Mouse (Mus musculus) lung, postnatal 0 days (tissue): Measurements from ENCODE around the gene Itgb3. TPM values are rescaled to one million over a fixed set of nuclear protein-coding genes. Genes with fewer than 3 reads are reported as not detected.

Source experiments
- ATAC-seq: fragments of 200-750 bp; cut with Nextera tagmentation; 2 replicates; pipeline ENCODE4 v1.8.0; 2017; ENCODE audit warnings: moderate library complexity
- DNase-seq: peaks from one replicate; pipeline ENCODE4 v3.0.0-alpha.2; 2016; ENCODE audit warnings: low spot score
- H3K27ac ChIP-seq: fragments of 300-500 bp; sonication (generic); 2 replicates; pipeline ENCODE4 v1.5.1; 2014; ENCODE audit warnings: antibody characterized with exemption, mild to moderate bottlenecking, low read length, mixed read lengths
- H3K27me3 ChIP-seq: fragments of 300-500 bp; sonication (generic); replicated peaks from 2 replicates; pipeline ENCODE4 v1.6.1; 2014; ENCODE audit warnings: low read length, mixed read lengths; ENCODE audit not compliant: insufficient read depth
- H3K36me3 ChIP-seq: fragments of 300-500 bp; sonication (generic); 2 replicates; pipeline ENCODE4 v1.6.1; 2014; ENCODE audit warnings: low read length, mixed read lengths; ENCODE audit not compliant: insufficient read depth
- H3K4me1 ChIP-seq: fragments of 300-500 bp; sonication (generic); 2 replicates; pipeline ENCODE4 v1.6.1; 2014; ENCODE audit warnings: antibody characterized with exemption, low read depth, low read length, mixed read lengths; ENCODE audit not compliant: insufficient read depth
- H3K4me2 ChIP-seq: fragments of 300-500 bp; sonication (generic); replicated peaks from 2 replicates; pipeline ENCODE4 v1.6.1; 2014; ENCODE audit warnings: low read depth, mild to moderate bottlenecking, low read length, moderate library complexity, mixed read lengths
- H3K4me3 ChIP-seq: fragments of 300-500 bp; sonication (generic); 2 replicates; pipeline ENCODE4 v1.5.1; 2014; ENCODE audit warnings: low read depth, low read length
- H3K9ac ChIP-seq: fragments of 300-500 bp; sonication (generic); replicated peaks from 2 replicates; pipeline ENCODE4 v1.6.1; 2014; ENCODE audit warnings: low read depth, mild to moderate bottlenecking
- H3K9me3 ChIP-seq: fragments of 300-500 bp; sonication (generic); 2 replicates; pipeline ENCODE4 v1.6.1; 2016; ENCODE audit warnings: low read length, mixed read lengths
- CTCF ChIP-seq: IDR thresholded peaks from 2 replicates; pipeline ENCODE4 v1.5.1; 2016; ENCODE audit warnings: antibody characterized with exemption, mild to moderate bottlenecking
- EP300 ChIP-seq: IDR thresholded peaks from 2 replicates; pipeline ENCODE4 v1.6.1; 2016; ENCODE audit warnings: antibody characterized with exemption, mild to moderate bottlenecking, control low read depth
- WGBS: fragments of 180-500 bp; shearing (Covaris S2); extraction: QIAGEN DNeasy Blood & Tissue Kit; methylation state at CpG from one replicate; pipeline ENCODE4 v1.1.7; 2014; 5-methylcytosine and 5-hydroxymethylcytosine counted together
- polyA plus RNA-seq: library from polyadenylated mRNA; unstranded; fragments of >200 nt; fragmentation: Nextera tagmentation; extraction: Ambion mirVana; gene quantifications from 2 replicates; pipeline ENCODE4 v1.2.1, GENCODE M21; 2015

Gene Itgb3
- polyA plus RNA-seq, 1 experiment from 2014 or later: 6.9 TPM

- ATAC-seq (no peak), DNase-seq (no peak)
- 90% methylated on average over 2 of the region's 2 CpGs for WGBS
- no peaks in the 10 kb centered on the region for H3K36me3 ChIP-seq
- TF ChIP-seq CTCF: no peak
- H3K4me3 ChIP-seq: no peak overlapping the region
- H3K4me2 ChIP-seq: no peak overlapping the region
- H3K27ac ChIP-seq: no peak overlapping the region
- H3K9me3 ChIP-seq: no peaks in the 10 kb centered on the region
- 0 out of 2 replicates have a peak, but pooled peaks cover 4% of the 10 kb centered on the region for H3K4me1 ChIP-seq
- no peak overlapping the region for H3K9ac ChIP-seq
- H3K27me3 ChIP-seq: no peaks in the 10 kb centered on the region
Observed at GRCm38 (mm10) chr11:104588513-104588912, 19.3 kb upstream of the Itgb3 start.

GRCm38 (mm10) chr11:104589570-104589969, 18.2 kb upstream of the Itgb3 start:
- Histone ChIP-seq H3K27ac (no peak overlapping the region), H3K4me2 (no peak overlapping the region), H3K27me3 (no peaks in the 10 kb centered on the region), H3K9ac (no peak overlapping the region), H3K36me3 (no peaks in the 10 kb centered on the region), H3K9me3 (no peaks in the 10 kb centered on the region), H3K4me3 (no peak overlapping the region), H3K4me1 (0 out of 2 replicates have a peak, but pooled peaks cover 4% of the 10 kb centered on the region)
- no peak for DNase-seq
- WGBS: 74% methylated on average over 1 of the region's 1 CpGs
- TF ChIP-seq CTCF (no peak), EP300 (no peak)
- no peak for ATAC-seq

GRCm38 (mm10) chr11:104590148-104590547, 17.7 kb upstream of the Itgb3 start:
- Histone ChIP-seq H3K4me2 (no peak overlapping the region), H3K4me3 (no peak overlapping the region), H3K9ac (no peak overlapping the region), H3K27ac (peak overlapping the region; percentile 33; the same call in 1 of the 2 replicates), H3K36me3 (no peaks in the 10 kb centered on the region), H3K27me3 (no peaks in the 10 kb centered on the region), H3K4me1 (0 out of 2 replicates have a peak, but pooled peaks cover 4% of the 10 kb centered on the region), H3K9me3 (no peaks in the 10 kb centered on the region)
- WGBS: under 1% methylated on average over 8 of the region's 8 CpGs
- DNase-seq (peak; percentile 97), ATAC-seq (peak; percentile 92)
- TF ChIP-seq EP300 (peak; percentile 98), CTCF (peak; percentile 99)

GRCm38 (mm10) chr11:104592066-104592835, 15.5 kb upstream of the Itgb3 start:
- Histone ChIP-seq H3K4me3 (no peak overlapping the region), H3K36me3 (no peaks in the 10 kb centered on the region), H3K27ac (peak overlapping the region; percentile 54), H3K9ac (no peak overlapping the region), H3K27me3 (no peaks in the 10 kb centered on the region), H3K4me2 (no peak overlapping the region), H3K9me3 (no peaks in the 10 kb centered on the region), H3K4me1 (0 out of 2 replicates have a peak, but pooled peaks cover 4% of the 10 kb centered on the region)
- peak; percentile 78 for ATAC-seq
- WGBS: 32% methylated on average over 13 of the region's 13 CpGs
- TF ChIP-seq CTCF (no peak), EP300 (peak; percentile 96)
- peak; percentile 92 for DNase-seq

- Histone ChIP-seq H3K27ac (no peak overlapping the region), H3K27me3 (no peaks in the 10 kb centered on the region), H3K9me3 (no peaks in the 10 kb centered on the region), H3K9ac (no peak overlapping the region), H3K4me3 (no peak overlapping the region), H3K4me1 (no peaks in the 10 kb centered on the region), H3K36me3 (no peaks in the 10 kb centered on the region), H3K4me2 (no peak overlapping the region)
- ATAC-seq (no peak), DNase-seq (no peak)
- TF ChIP-seq CTCF: no peak
- no peak for TF ChIP-seq EP300
- 50% methylated on average over 10 of the region's 10 CpGs for WGBS
Observed at GRCm38 (mm10) chr11:104596365-104596764, 11.4 kb upstream of the Itgb3 start.

- ATAC-seq (peak; percentile 67), DNase-seq (peak; percentile 73)
- Histone ChIP-seq H3K4me2 (no peak overlapping the region), H3K9me3 (no peaks in the 10 kb centered on the region), H3K27ac (0 out of 2 replicates have a peak overlapping the region, but pooled peaks have one; percentile 9), H3K9ac (no peak overlapping the region), H3K27me3 (no peaks in the 10 kb centered on the region), H3K4me1 (no peaks in the 10 kb centered on the region), H3K36me3 (no peaks in the 10 kb centered on the region), H3K4me3 (no peak overlapping the region)
- WGBS: 50% methylated on average over 13 of the region's 13 CpGs
- TF ChIP-seq EP300: peak; percentile 32; the same call in 1 of the 2 replicates
- no peak for TF ChIP-seq CTCF
Observed at GRCm38 (mm10) chr11:104599265-104599945, 8.4 kb upstream of the Itgb3 start.
